Mouse (Mus musculus) CH12.LX (cell line): ENCODE measurements around the gene Gm3488.
"Not testable (repeated sequence)": the region's sequence is repeated elsewhere in the genome, so short reads cannot be mapped to it uniquely, and the experiment has no call there.

ENCODE experiments used
- CHD2 ChIP-seq: IDR thresholded peaks from 2 replicates; pipeline ENCODE4 v1.6.1; 2011; ENCODE audit warnings: low read length, improper control_type of control experiment
- CTCF ChIP-seq, 2 experiments: IDR thresholded peaks in 1 of 2; conservative IDR thresholded peaks in 1 of 2; 2 replicates each; pipeline ENCODE4 v1.5.1; 2011 to 2012; ENCODE audit warnings: low read depth in 2 of 2, low read length in 2 of 2, improper control_type of control experiment in 1 of 2, inconsistent platforms in 1 of 2, mild to moderate bottlenecking in 1 of 2, moderate library complexity in 1 of 2
- ELF1 ChIP-seq: IDR thresholded peaks from 2 replicates; pipeline ENCODE4 v1.6.1; 2014; ENCODE audit warnings: low read depth, mild to moderate bottlenecking, inconsistent platforms, low read length, improper control_type of control experiment
- HCFC1 ChIP-seq: IDR thresholded peaks from 2 replicates; pipeline ENCODE4 v1.6.1; 2012; ENCODE audit warnings: low read depth, mild to moderate bottlenecking, inconsistent platforms, low read length, improper control_type of control experiment
- MAFK ChIP-seq: IDR thresholded peaks from 2 replicates; pipeline ENCODE4 v1.6.1; 2011; ENCODE audit warnings: low read length, improper control_type of control experiment; ENCODE audit not compliant: insufficient replicate concordance
- POLR2A ChIP-seq: IDR thresholded peaks from 2 replicates; pipeline ENCODE4 v1.6.1; 2011; ENCODE audit warnings: low read depth, mild to moderate bottlenecking, improper control_type of control experiment, low read length
- TCF12 ChIP-seq: IDR thresholded peaks from 2 replicates; pipeline ENCODE4 v1.6.1; 2014; ENCODE audit warnings: low read depth, mild to moderate bottlenecking, inconsistent platforms, low read length, improper control_type of control experiment
- ZNF384 ChIP-seq: IDR thresholded peaks from 2 replicates; pipeline ENCODE4 v1.6.1; 2012; ENCODE audit warnings: low read depth, low read length, improper control_type of control experiment, inconsistent platforms

DNA sequence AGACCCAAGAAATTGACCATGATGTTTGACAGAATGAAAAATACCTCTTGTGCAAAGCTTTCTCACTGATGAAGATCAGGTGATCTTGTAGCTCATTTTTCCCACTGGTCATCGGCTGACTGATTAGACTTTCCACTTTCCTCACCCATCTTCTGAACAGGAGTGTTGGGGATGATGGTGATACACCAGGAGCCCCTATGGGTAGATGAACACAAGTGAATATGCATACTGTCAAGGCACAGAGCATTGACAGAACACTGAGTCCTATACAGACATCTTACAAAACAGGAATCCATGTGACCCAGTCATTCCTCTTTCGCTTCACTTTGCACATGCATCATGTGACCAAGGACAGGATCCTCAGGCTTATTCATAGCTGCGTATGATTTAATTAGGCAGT lies 46.1 kb upstream of the Gm3488 start, which contains the start of gene Gm3194:
- not testable (repeated sequence) for TF ChIP-seq TCF12; HCFC1; ELF1; ZNF384; CTCF (conservative IDR thresholded peaks at IDR 0.05 in 1 of 2, IDR thresholded peaks at IDR 0.05 in 1 of 2; ENCODE audit: low read depth in 2 of 2, low read length in 2 of 2); POLR2A; MAFK; CHD2
